ENCODE assay signal across 27 mouse cellular contexts in the genomic region with DNA sequence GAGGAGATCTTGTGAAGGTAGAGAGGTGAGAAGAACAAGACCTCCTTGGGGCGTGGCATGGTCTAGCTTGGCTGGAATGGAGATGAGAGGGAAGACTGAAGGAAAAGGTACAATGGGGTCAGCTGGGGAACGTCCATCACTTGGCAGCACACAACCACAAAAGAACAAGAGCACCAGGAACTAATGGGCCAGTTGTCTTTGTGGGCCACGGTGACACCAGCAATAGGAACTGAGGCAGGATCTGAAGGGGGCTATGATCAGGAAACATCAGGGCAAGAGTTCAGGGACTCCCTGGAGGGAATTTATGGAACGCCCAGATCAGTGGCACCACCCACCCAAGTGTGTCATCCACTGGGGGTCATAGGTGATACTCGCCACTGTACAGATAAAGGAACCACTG. TPM values are rescaled to one million over a fixed set of nuclear protein-coding genes. Genes with fewer than 3 reads are reported as not detected.
DNase-seq lines count a peak whose midpoint lies in the region; ATAC-seq and TF ChIP-seq lines count a peak whose summit lies in the region.
"Had no signal": no experiment of that assay in that cellular context is flagged by ENCODE, and none has a peak within 500 bp of the region (broad histone marks: within the 10 kb centered on the region; RNA-seq: fewer than 3 reads in every experiment).

No protein-coding gene starts in this region.

- DNase-seq in heart, embryonic 10.5 days (ENCODE audit: low spot score): no peak
- DNase-seq in heart, adult 2 months: no peak
- no peak for DNase-seq in thymus, adult 2 months
- no peak for DNase-seq in thymus, postnatal 14 days
- no peak for DNase-seq in stomach, postnatal 0 days (ENCODE audit: low spot score)
- DNase-seq in kidney, postnatal 14 days: no peak
- no peak for DNase-seq in hindbrain, embryonic 11.5 days (ENCODE audit: low spot score)
- DNase-seq: adrenal gland, adult 8-10 months; adrenal gland, postnatal 25 days; cerebellum, adult 11 months; cerebellum, adult 2 months; cerebellum, adult 9-11 months; cerebellum, postnatal 25 days; forebrain, postnatal 0 days; gastrocnemius, adult 2 months; gastrocnemius, postnatal 14 days; heart, postnatal 36 days; kidney, adult 11 months had no signal

- H3K27ac ChIP-seq in heart, embryonic 10.5 days: 0 out of 2 replicates have a peak overlapping the region, but pooled peaks have one; percentile 65
- no peak overlapping the region for H3K27ac ChIP-seq in heart, adult 2 months
- H3K27ac ChIP-seq in thymus, adult 2 months (ENCODE audit: control insufficient read depth, insufficient read depth, low read length): peak overlapping the region; percentile 15; the same call in 1 of the 2 replicates
- peak overlapping the region; percentile 37; the same call in 1 of the 2 replicates for H3K27ac ChIP-seq in bone marrow macrophage, adult 2 months (ENCODE audit: insufficient read depth, low read depth, low read length)
- peak overlapping the region; percentile 79 for H3K27ac ChIP-seq in stomach, postnatal 0 days (replicated peaks)
- H3K27ac ChIP-seq in hindbrain, embryonic 11.5 days (ENCODE audit: low read depth, low read length): no peak overlapping the region
- H3K27ac ChIP-seq: embryonic facial prominence, embryonic 12.5 days; embryonic facial prominence, embryonic 15.5 days; gastrocnemius, adult 2 months; hindbrain, embryonic 10.5 days; hindbrain, embryonic 14.5 days; hindbrain, postnatal 0 days had no signal

- no peaks in the 10 kb centered on the region for H3K27me3 ChIP-seq in heart, embryonic 10.5 days (ENCODE audit: insufficient read depth, poor library complexity, severe bottlenecking)
- no peaks in the 10 kb centered on the region for H3K27me3 ChIP-seq in heart, adult 2 months (ENCODE audit: control insufficient read depth, insufficient read depth, low read length)
- no peaks in the 10 kb centered on the region for H3K27me3 ChIP-seq in thymus, adult 2 months (ENCODE audit: control insufficient read depth, insufficient read depth, low read length)
- H3K27me3 ChIP-seq in stomach, postnatal 0 days (ENCODE audit: control insufficient read depth, insufficient read depth, low read length): no peaks in the 10 kb centered on the region
- no peaks in the 10 kb centered on the region for H3K27me3 ChIP-seq in hindbrain, embryonic 11.5 days (ENCODE audit: control insufficient read depth, insufficient read depth, low read length)
- H3K27me3 ChIP-seq: embryonic facial prominence, embryonic 12.5 days; embryonic facial prominence, embryonic 15.5 days; Patski had no signal

- 76% methylated on average over 5 of the region's 5 CpGs for WGBS in heart, embryonic 10.5 days
- WGBS in heart, adult 2 months: 76% methylated on average over 5 of the region's 5 CpGs
- 93% methylated on average over 5 of the region's 5 CpGs for WGBS in thymus, adult 2 months
- WGBS in stomach, postnatal 0 days: 76% methylated on average over 5 of the region's 5 CpGs
- WGBS in hindbrain, embryonic 11.5 days: 81% methylated on average over 5 of the region's 5 CpGs

- TF ChIP-seq POLR2A in heart, adult 2 months (IDR thresholded peaks at IDR 0.05; ENCODE audit: insufficient read depth, low read depth, low read length): no peak
- TF ChIP-seq POLR2A in thymus, adult 2 months (IDR thresholded peaks at IDR 0.05; ENCODE audit: control insufficient read depth, extremely low read depth, insufficient read depth, low read length, poor library complexity): no peak
- no peak for TF ChIP-seq POLR2A in bone marrow macrophage, adult 2 months (IDR thresholded peaks at IDR 0.05; ENCODE audit: borderline replicate concordance, low read depth, low read length)

- no peaks in the 10 kb centered on the region for H3K36me3 ChIP-seq in heart, embryonic 10.5 days
- H3K36me3 ChIP-seq in heart, adult 2 months (ENCODE audit: control insufficient read depth, insufficient read depth, low read length): no peaks in the 10 kb centered on the region
- H3K36me3 ChIP-seq in thymus, adult 2 months (ENCODE audit: control insufficient read depth, insufficient read depth, low read length): no peaks in the 10 kb centered on the region
- no peaks in the 10 kb centered on the region for H3K36me3 ChIP-seq in stomach, postnatal 0 days (ENCODE audit: control insufficient read depth, insufficient read depth, low read length)
- no peaks in the 10 kb centered on the region for H3K36me3 ChIP-seq in hindbrain, embryonic 11.5 days (ENCODE audit: control insufficient read depth, insufficient read depth, low read length)
- H3K36me3 ChIP-seq: embryonic facial prominence, embryonic 12.5 days; embryonic facial prominence, embryonic 15.5 days; hindbrain, embryonic 10.5 days had no signal

- no peak overlapping the region for H3K4me3 ChIP-seq in heart, embryonic 10.5 days
- no peak overlapping the region for H3K4me3 ChIP-seq in heart, adult 2 months
- H3K4me3 ChIP-seq in thymus, adult 2 months (ENCODE audit: control insufficient read depth, insufficient read depth, low read length): no peak overlapping the region
- H3K4me3 ChIP-seq in bone marrow macrophage, adult 2 months (ENCODE audit: insufficient read depth, low read length): no peak overlapping the region
- no peak overlapping the region for H3K4me3 ChIP-seq in stomach, postnatal 0 days (ENCODE audit: low read depth, low read length)
- H3K4me3 ChIP-seq in hindbrain, embryonic 11.5 days (ENCODE audit: low read depth, low read length): no peak overlapping the region
- H3K4me3 ChIP-seq: embryonic facial prominence, embryonic 12.5 days; embryonic facial prominence, embryonic 15.5 days; gastrocnemius, adult 2 months; hindbrain, embryonic 10.5 days had no signal

- no peak for TF ChIP-seq CTCF in heart, adult 2 months (IDR thresholded peaks at IDR 0.05)
- no peak for TF ChIP-seq CTCF in thymus, adult 2 months (IDR thresholded peaks at IDR 0.05; ENCODE audit: borderline replicate concordance, control insufficient read depth, extremely low read depth, insufficient read depth, low read length, poor library complexity)
- TF ChIP-seq CTCF in bone marrow macrophage, adult 2 months (IDR thresholded peaks at IDR 0.05; ENCODE audit: low read depth, low read length): no peak
- no peak for TF ChIP-seq CTCF in stomach, postnatal 0 days (IDR thresholded peaks at IDR 0.05; ENCODE audit: low read depth)

- no peak overlapping the region for H3K4me2 ChIP-seq in stomach, postnatal 0 days (replicated peaks; ENCODE audit: low read depth)
- no peak overlapping the region for H3K4me2 ChIP-seq in hindbrain, embryonic 11.5 days (replicated peaks; ENCODE audit: low read depth, low read length)
- H3K4me2 ChIP-seq: embryonic facial prominence, embryonic 12.5 days; embryonic facial prominence, embryonic 15.5 days; heart, embryonic 11.5 days; hindbrain, embryonic 14.5 days had no signal

- intact Hi-C loops in heart, adult 2 months (cut with DNase I): no loop called here

- no peaks in the 10 kb centered on the region for H3K79me2 ChIP-seq in heart, adult 2 months (replicated peaks; ENCODE audit: control insufficient read depth, insufficient read depth, low read length)

- H3K9ac ChIP-seq in heart, adult 2 months (ENCODE audit: low read depth, low read length): no peak overlapping the region
- H3K9ac ChIP-seq in stomach, postnatal 0 days (ENCODE audit: low read length): no peak overlapping the region
- no peak overlapping the region for H3K9ac ChIP-seq in hindbrain, embryonic 11.5 days (ENCODE audit: low read depth, low read length)
- H3K9ac ChIP-seq: embryonic facial prominence, embryonic 12.5 days; embryonic facial prominence, embryonic 15.5 days; forebrain, postnatal 0 days; hindbrain, embryonic 14.5 days had no signal

- H3K4me1 ChIP-seq in heart, embryonic 10.5 days: peaks cover 49% of the 10 kb centered on the region
- H3K4me1 ChIP-seq in heart, adult 2 months (ENCODE audit: control insufficient read depth, insufficient read depth, low read length): no peaks in the 10 kb centered on the region
- peaks cover 11% of the 10 kb centered on the region for H3K4me1 ChIP-seq in thymus, adult 2 months (replicated peaks; ENCODE audit: control insufficient read depth, insufficient read depth, low read length)
- H3K4me1 ChIP-seq in bone marrow macrophage, adult 2 months (ENCODE audit: control insufficient read depth, insufficient read depth, low read length): peaks cover 34% of the 10 kb centered on the region
- H3K4me1 ChIP-seq in stomach, postnatal 0 days (replicated peaks; ENCODE audit: control insufficient read depth, insufficient read depth): peaks cover 4% of the 10 kb centered on the region
- no peaks in the 10 kb centered on the region for H3K4me1 ChIP-seq in hindbrain, embryonic 11.5 days (replicated peaks; ENCODE audit: control insufficient read depth, insufficient read depth, low read length)
- H3K4me1 ChIP-seq: embryonic facial prominence, embryonic 12.5 days had no signal

- TF ChIP-seq EP300 in heart, adult 2 months (IDR thresholded peaks at IDR 0.05; ENCODE audit: insufficient read depth, low read depth, low read length): no peak
- TF ChIP-seq EP300 in stomach, postnatal 0 days (optimal IDR thresholded peaks at IDR 0.05): no peak

- no peaks in the 10 kb centered on the region for H3K9me3 ChIP-seq in heart, embryonic 10.5 days
- no peaks in the 10 kb centered on the region for H3K9me3 ChIP-seq in stomach, postnatal 0 days (ENCODE audit: control insufficient read depth, low read length)
- H3K9me3 ChIP-seq in hindbrain, embryonic 11.5 days (ENCODE audit: control insufficient read depth, low read length): no peaks in the 10 kb centered on the region
- H3K9me3 ChIP-seq: embryonic facial prominence, embryonic 12.5 days; embryonic facial prominence, embryonic 15.5 days; hindbrain, embryonic 10.5 days had no signal

- ATAC-seq in stomach, postnatal 0 days (ENCODE audit: low FRiP score, low TSS enrichment): no peak
- ATAC-seq in hindbrain, embryonic 11.5 days (ENCODE audit: low FRiP score): no peak
- ATAC-seq: forebrain, embryonic 14.5 days; forebrain, postnatal 0 days; hindbrain, postnatal 0 days; Patski had no signal

RNA-seq across cellular contexts. Expression of a gene that starts 34.2 kb away (rescaled TPM):
- polyA plus RNA-seq in heart, embryonic 10.5 days (2016; fragmentation: Nextera tagmentation; extraction: Ambion mirVana): 121 and 125 TPM in 2 replicates
- total RNA-seq in heart, adult 2 months (2021): 10 to 100 TPM; 33.4 to 35.7 TPM
- polyA plus RNA-seq in heart, adult 2 months (2012; rRNA removed): 24.2 TPM in 2 replicates
- polyA plus RNA-seq in thymus, adult 2 months (2012; rRNA removed): 149 and 189 TPM in 2 replicates
- polyA plus RNA-seq in bone marrow macrophage, adult 2 months (2012; ENCODE audit: insufficient read depth, insufficient read length, missing spikeins): 19.4 and 19.9 TPM in 2 replicates
- 289 and 299 TPM in 2 replicates for polyA plus RNA-seq in stomach, postnatal 0 days (2015; fragmentation: Nextera tagmentation; extraction: Ambion mirVana)
- 73.8 and 91.1 TPM in 2 replicates for polyA plus RNA-seq in hindbrain, embryonic 11.5 days (2014; fragmentation: Nextera tagmentation; extraction: Ambion mirVana)

Comparison
In these comparisons a context has a peak if more than half of its experiments do, and no peak if none do; other contexts are left out.
1. H3K27ac ChIP-seq: peak in heart, embryonic 10.5 days (single experiment), thymus, adult 2 months (single experiment), bone marrow macrophage, adult 2 months (single experiment) and stomach, postnatal 0 days (single experiment); none in heart, adult 2 months (single experiment) and hindbrain, embryonic 11.5 days (single experiment).